Mouse (Mus musculus): Measurements from ENCODE around the gene Prune1. TPM values are rescaled to one million over a fixed set of nuclear protein-coding genes. Genes with fewer than 3 reads are reported as not detected.
A peak's percentile ranks its signal among the peaks of the same experiment; 100 is the strongest.

The Prune1 gene
- total RNA-seq, 2 experiments from 2014 or later, result 31.7 to 32.3 TPM

GRCm38 (mm10) chr3:95310968-95311882 is 29.3 kb upstream of the Prune1 start:
- intact Hi-C loops (cut with DNase I), result no loop called here
- DNase-seq (ENCODE audit: low spot score in 2 of 2), result peak; percentile 75 to 77

GRCm38 (mm10) chr3:95310496-95310895 is 28.6 kb upstream of the Prune1 start:
- no peak for DNase-seq (ENCODE audit: low spot score in 2 of 2)
- intact Hi-C loops (cut with DNase I), result no loop called here

GRCm38 (mm10) chr3:95307100-95307499 is 25.2 kb upstream of the Prune1 start, which contains the start of gene Anxa9:
Gene Anxa9, minus strand, starts transcription at chr3:95307176.
- intact Hi-C loops (cut with DNase I), result no loop called here
- no peak for DNase-seq (ENCODE audit: low spot score in 2 of 2)

- no peak for DNase-seq (ENCODE audit: low spot score in 2 of 2)
- intact Hi-C loops (cut with DNase I), result no loop called here
Observed at GRCm38 (mm10) chr3:95306244-95306643, 24.4 kb upstream of the Prune1 start.

GRCm38 (mm10) chr3:95301204-95301796 is 19.4 kb upstream of the Prune1 start:
- intact Hi-C loops (cut with DNase I), result no loop called here
- no peak for DNase-seq (ENCODE audit: low spot score in 2 of 2)

GRCm38 (mm10) chr3:95298018-95298417 is 16.1 kb upstream of the Prune1 start:
- intact Hi-C loops (cut with DNase I), result no loop called here
- DNase-seq (ENCODE audit: low spot score in 2 of 2), result no peak

GRCm38 (mm10) chr3:95296103-95296469 is 14.2 kb upstream of the Prune1 start:
- intact Hi-C loops (cut with DNase I), result no loop called here
- peak in 1 of 2 experiments; percentile 46 for DNase-seq (ENCODE audit: low spot score in 2 of 2)

GRCm38 (mm10) chr3:95295321-95296102 is 13.6 kb upstream of the Prune1 start:
- intact Hi-C loops (cut with DNase I), result no loop called here

GRCm38 (mm10) chr3:95294718-95295117 is 12.8 kb upstream of the Prune1 start:
- intact Hi-C loops (cut with DNase I), result no loop called here
- no peak for DNase-seq (ENCODE audit: low spot score in 2 of 2)

More at GRCm38 (mm10) chr3:95295321-95296102, 13.6 kb upstream of the Prune1 start:
- DNase-seq (ENCODE audit: low spot score in 2 of 2), result no peak

- no peak for DNase-seq (ENCODE audit: low spot score in 2 of 2)
- intact Hi-C loops (cut with DNase I), result no loop called here
Observed at GRCm38 (mm10) chr3:95294316-95294715, 12.4 kb upstream of the Prune1 start.

GRCm38 (mm10) chr3:95293537-95293936 is 11.7 kb upstream of the Prune1 start:
- no peak for DNase-seq (ENCODE audit: low spot score in 2 of 2)
- intact Hi-C loops (cut with DNase I), result no loop called here

- intact Hi-C loops (cut with DNase I), result no loop called here
- DNase-seq (ENCODE audit: low spot score in 2 of 2), result no peak
Observed at GRCm38 (mm10) chr3:95292899-95293298, 11.0 kb upstream of the Prune1 start.

- no peak for DNase-seq (ENCODE audit: low spot score in 2 of 2)
- intact Hi-C loops (cut with DNase I), result no loop called here
Observed at GRCm38 (mm10) chr3:95291041-95291440, 9.2 kb upstream of the Prune1 start.

GRCm38 (mm10) chr3:95290156-95290555 is 8.3 kb upstream of the Prune1 start:
- no peak for DNase-seq (ENCODE audit: low spot score in 2 of 2)
- intact Hi-C loops (cut with DNase I), result no loop called here

GRCm38 (mm10) chr3:95289419-95289818 is 7.5 kb upstream of the Prune1 start:
- intact Hi-C loops (cut with DNase I), result no loop called here
- no peak for DNase-seq (ENCODE audit: low spot score in 2 of 2)

- intact Hi-C loops (cut with DNase I), result no loop called here
Observed at GRCm38 (mm10) chr3:95287541-95287940, 5.7 kb upstream of the Prune1 start.

GRCm38 (mm10) chr3:95286510-95286909 is 4.6 kb upstream of the Prune1 start:
- DNase-seq (ENCODE audit: low spot score in 2 of 2), result no peak
- intact Hi-C loops (cut with DNase I), result no loop called here

More at GRCm38 (mm10) chr3:95287541-95287940, 5.7 kb upstream of the Prune1 start:
- no peak for DNase-seq (ENCODE audit: low spot score in 2 of 2)

GRCm38 (mm10) chr3:95286011-95286410 is 4.1 kb upstream of the Prune1 start:
- DNase-seq (ENCODE audit: low spot score in 2 of 2), result no peak
- intact Hi-C loops (cut with DNase I), result no loop called here

GRCm38 (mm10) chr3:95285390-95285789 is 3.5 kb upstream of the Prune1 start:
- DNase-seq (ENCODE audit: low spot score in 2 of 2), result no peak
- intact Hi-C loops (cut with DNase I), result no loop called here

All from left cerebral cortex, postnatal 14 days (tissue).